Mouse (Mus musculus): ENCODE data around the gene Eif6.

DNA sequence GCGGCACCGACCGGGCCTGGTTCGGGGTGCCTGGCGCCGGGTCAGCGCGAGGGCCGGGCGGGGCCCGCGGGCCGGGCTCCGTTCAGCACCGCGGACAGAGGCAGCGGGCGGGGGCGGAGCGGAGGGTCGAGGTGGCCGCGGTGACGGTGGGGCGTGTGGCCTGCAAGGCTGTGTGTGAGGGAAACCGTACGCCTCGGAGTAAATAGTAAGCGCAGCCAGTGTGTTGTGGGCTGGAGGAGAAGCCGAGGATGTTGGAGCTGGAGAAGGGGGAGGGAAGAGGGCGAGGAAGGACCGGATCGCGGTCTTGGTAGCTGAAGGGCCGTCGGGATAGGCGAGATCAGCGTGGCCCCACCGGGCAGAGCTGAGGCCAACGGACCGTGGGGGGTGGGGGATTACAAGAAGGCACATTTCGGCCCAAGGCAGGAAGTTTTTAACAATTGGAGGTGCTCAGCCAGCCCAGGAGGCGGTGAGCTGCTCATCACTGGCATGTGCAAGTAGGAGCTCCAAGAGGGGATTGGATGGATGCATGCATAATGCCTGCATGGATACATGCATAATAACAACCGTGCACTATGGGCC lies 51.0 kb downstream of the Eif6 start:
- no peak for TF ChIP-seq CTCF (IDR thresholded peaks at IDR 0.05; ENCODE audit: low read depth)
- no peak for TF ChIP-seq EP300 (IDR thresholded peaks at IDR 0.05; ENCODE audit: low read depth)
